In genomic region chr16:92357566-92357965, GRCm38 (mm10) we compare ENCODE assay signal across 20 mouse cellular contexts. TPM values are rescaled to one million over a fixed set of nuclear protein-coding genes. Genes with fewer than 3 reads are reported as not detected.
A peak's percentile ranks its signal among the peaks of the same experiment; 100 is the strongest.
DNase-seq lines count a peak whose midpoint lies in the region; ATAC-seq lines count a peak whose summit lies in the region.
"Had no signal": no experiment of that assay in that cellular context is flagged by ENCODE, and none has a peak within 500 bp of the region (broad histone marks: within the 10 kb centered on the region; RNA-seq: fewer than 3 reads in every experiment).

No protein-coding gene starts in this region.

- ATAC-seq in heart, embryonic 15.5 days (replicated peaks; ENCODE audit: insufficient number of reproducible peaks, insufficient read depth, low FRiP score, low read depth): no peak
- ATAC-seq in kidney, embryonic 15.5 days (replicated peaks; ENCODE audit: low FRiP score): no peak

- H3K9me3 ChIP-seq in heart, embryonic 15.5 days (replicated peaks): no peaks in the 10 kb centered on the region
- no peaks in the 10 kb centered on the region for H3K9me3 ChIP-seq in kidney, embryonic 15.5 days (replicated peaks)
- H3K9me3 ChIP-seq: embryonic facial prominence, embryonic 12.5 days; liver, embryonic 13.5 days; stomach, embryonic 15.5 days had no signal

- peak overlapping the region; percentile 44 for H3K4me3 ChIP-seq in heart, embryonic 15.5 days
- H3K4me3 ChIP-seq in kidney, embryonic 15.5 days (replicated peaks): no peak overlapping the region
- H3K4me3 ChIP-seq: embryonic facial prominence, embryonic 12.5 days; liver, embryonic 13.5 days; stomach, embryonic 15.5 days had no signal

- H3K9ac ChIP-seq in heart, embryonic 15.5 days: no peak overlapping the region
- H3K9ac ChIP-seq in kidney, embryonic 15.5 days: no peak overlapping the region
- H3K9ac ChIP-seq: embryonic facial prominence, embryonic 12.5 days; liver, embryonic 13.5 days; stomach, embryonic 15.5 days had no signal

- no peaks in the 10 kb centered on the region for H3K27me3 ChIP-seq in heart, embryonic 15.5 days
- peaks cover 16% of the 10 kb centered on the region; the same call in 1 of the 2 replicates for H3K27me3 ChIP-seq in kidney, embryonic 15.5 days
- H3K27me3 ChIP-seq: stomach, embryonic 15.5 days had no signal

- 82% methylated on average over 10 of the region's 10 CpGs for WGBS in heart, embryonic 15.5 days
- WGBS in kidney, embryonic 15.5 days: 46% methylated on average over 10 of the region's 10 CpGs

- peak overlapping the region; percentile 78 for H3K27ac ChIP-seq in heart, embryonic 15.5 days
- H3K27ac ChIP-seq in kidney, embryonic 15.5 days: no peak overlapping the region
- H3K27ac ChIP-seq: embryonic facial prominence, embryonic 12.5 days; liver, embryonic 13.5 days; stomach, embryonic 15.5 days had no signal

- DNase-seq in embryo, embryonic 10 days (ENCODE audit: low spot score): peak; percentile 48
- DNase-seq in embryo, embryonic 9.5 days (ENCODE audit: extremely low spot score): no peak
- DNase-seq in heart, postnatal 25 days (ENCODE audit: low spot score): no peak
- no peak for DNase-seq in kidney, postnatal 10 days
- no peak for DNase-seq in gastrocnemius, postnatal 36 days
- DNase-seq in cerebellum, adult 11 months: no peak
- DNase-seq: adrenal gland, postnatal 25 days; liver, embryonic 13.5 days; right cerebral cortex, adult 18-20 months had no signal

- H3K4me1 ChIP-seq in heart, embryonic 15.5 days (replicated peaks): peaks cover 47% of the 10 kb centered on the region
- peaks cover 30% of the 10 kb centered on the region for H3K4me1 ChIP-seq in kidney, embryonic 15.5 days

- H3K4me2 ChIP-seq in heart, embryonic 15.5 days: peak overlapping the region; percentile 53
- peak overlapping the region; percentile 12; the same call in 1 of the 2 replicates for H3K4me2 ChIP-seq in kidney, embryonic 15.5 days
- H3K4me2 ChIP-seq: embryonic facial prominence, embryonic 12.5 days; liver, embryonic 13.5 days; stomach, embryonic 15.5 days had no signal

- no peaks in the 10 kb centered on the region for H3K36me3 ChIP-seq in heart, embryonic 15.5 days
- H3K36me3 ChIP-seq in kidney, embryonic 15.5 days: no peaks in the 10 kb centered on the region
- H3K36me3 ChIP-seq: embryonic facial prominence, embryonic 12.5 days; liver, embryonic 13.5 days; stomach, embryonic 15.5 days had no signal

- intact Hi-C loops in heart, postnatal 25 days (cut with DNase I): no loop called here
- intact Hi-C loops in gastrocnemius, postnatal 36 days (cut with DNase I): no loop called here

RNA-seq across cellular contexts. Expression of gene Kcne1, which starts 1.7 kb away (rescaled TPM):
- 120 and 162 TPM in 2 replicates for polyA plus RNA-seq in heart, embryonic 15.5 days (2015; fragmentation: Nextera tagmentation; extraction: Ambion mirVana)
- total RNA-seq in heart, postnatal 25 days (2021): 10 to 100 TPM; 39.8 to 40.1 TPM
- 1.8 and 2.0 TPM in 2 replicates for polyA plus RNA-seq in kidney, embryonic 15.5 days (2015; fragmentation: Nextera tagmentation; extraction: Ambion mirVana)
- total RNA-seq in gastrocnemius, postnatal 36 days (2021): not detected
- total RNA-seq: adrenal gland, postnatal 25 days; gastrocnemius, postnatal 4 days; left cerebral cortex, adult 18-20 months; megakaryocyte, adult 5-6 weeks had no signal
- polyA plus RNA-seq: intestine, embryonic 14.5 days had no signal

RNA-seq across cellular contexts. Expression of gene Fam243, which starts 36.3 kb away (rescaled TPM):
- not detected in 2 replicates for polyA plus RNA-seq in heart, embryonic 15.5 days (2015; fragmentation: Nextera tagmentation; extraction: Ambion mirVana)
- 1 to 10 TPM in 1 of 2 experiments, under 1 TPM in 1; 0.75 to 1.4 TPM for total RNA-seq in heart, postnatal 25 days (2021)
- polyA plus RNA-seq in kidney, embryonic 15.5 days (2015; fragmentation: Nextera tagmentation; extraction: Ambion mirVana): not detected in 2 replicates
- not detected for total RNA-seq in gastrocnemius, postnatal 36 days (2021)
- total RNA-seq: adrenal gland, postnatal 25 days; gastrocnemius, postnatal 4 days; left cerebral cortex, adult 18-20 months; megakaryocyte, adult 5-6 weeks had no signal
- polyA plus RNA-seq: embryonic facial prominence, embryonic 12.5 days; intestine, embryonic 14.5 days; limb, embryonic 11.5 days; liver, embryonic 13.5 days; lung, embryonic 16.5 days; neural tube, embryonic 14.5 days; stomach, embryonic 15.5 days had no signal

RNA-seq across cellular contexts. Expression of gene Smim11, which starts 56.5 kb away (rescaled TPM):
- polyA plus RNA-seq in heart, embryonic 15.5 days (2015; fragmentation: Nextera tagmentation; extraction: Ambion mirVana): 100 and 145 TPM in 2 replicates
- 10 to 100 TPM; 75.9 to 77.2 TPM for total RNA-seq in heart, postnatal 25 days (2021)
- 126 and 141 TPM in 2 replicates for polyA plus RNA-seq in kidney, embryonic 15.5 days (2015; fragmentation: Nextera tagmentation; extraction: Ambion mirVana)
- total RNA-seq in gastrocnemius, postnatal 36 days (2021): 10 to 100 TPM; 52.2 to 67.4 TPM

Comparison
In these comparisons a context has a peak if more than half of its experiments do, and no peak if none do; other contexts are left out.
1. RNA of gene Kcne1, which starts 1.7 kb away (total RNA-seq): 39.8 to 40.1 TPM in heart, postnatal 25 days; not detected in gastrocnemius, postnatal 36 days; every median in the first group is over 10 times any median in the second.